Mouse (Mus musculus): ENCODE results near the gene Lrrc28. TPM values are rescaled to one million over a fixed set of nuclear protein-coding genes. Genes with fewer than 3 reads are reported as not detected.
"Not testable (repeated sequence)": the region's sequence is repeated elsewhere in the genome, so short reads cannot be mapped to it uniquely, and the experiment has no call there.

Gene Lrrc28
- polyA plus RNA-seq, 1 experiment: 41.8 TPM

- Histone ChIP-seq H3K27me3 (replicated peaks; ENCODE audit: control insufficient read depth, insufficient read depth, low read length) (no peaks in the 10 kb centered on the region), H3K4me3 (ENCODE audit: insufficient read depth, low read depth, low read length) (no peak overlapping the region), H3K27ac (ENCODE audit: insufficient read depth, low read depth, low read length) (no peak overlapping the region), H3K4me1 (ENCODE audit: control insufficient read depth, insufficient read depth, low read length) (no peaks in the 10 kb centered on the region; the same call in 1 of the 2 replicates), H3K36me3 (ENCODE audit: control insufficient read depth, insufficient read depth, low read length) (no peaks in the 10 kb centered on the region)
- DNase-seq: no peak
- 93% methylated on average over 6 of the region's 6 CpGs for WGBS
- no peak for TF ChIP-seq CTCF (conservative IDR thresholded peaks at IDR 0.05; ENCODE audit: insufficient read depth, insufficient read length, low read depth, low read length)
- TF ChIP-seq POLR2A (IDR thresholded peaks at IDR 0.05; ENCODE audit: low read depth, low read length): no peak
Measured at GRCm38 (mm10) chr7:67529381-67529780, 115.7 kb downstream of the Lrrc28 start.

DNA sequence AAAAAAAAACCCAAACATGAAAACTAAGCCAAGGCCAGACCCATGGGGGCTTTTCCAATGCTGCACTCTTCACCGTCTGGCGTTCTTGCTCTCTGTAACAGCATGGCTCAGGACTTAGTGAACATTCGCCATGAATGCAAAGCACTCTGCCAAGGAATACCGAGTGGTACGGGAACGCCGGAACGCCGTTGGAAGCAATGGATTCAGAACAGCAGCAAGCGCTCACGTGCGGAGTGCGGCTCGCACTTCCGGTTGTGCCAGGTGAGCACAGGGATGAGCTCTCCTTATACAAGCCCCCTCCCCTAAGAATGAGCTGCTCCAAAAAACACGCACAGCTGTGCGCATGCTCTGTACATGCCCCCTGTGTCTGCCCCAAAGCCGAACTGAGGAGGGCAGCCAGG lies 116.2 kb downstream of the Lrrc28 start:
- WGBS: 95% methylated on average over 18 of the region's 18 CpGs

DNA sequence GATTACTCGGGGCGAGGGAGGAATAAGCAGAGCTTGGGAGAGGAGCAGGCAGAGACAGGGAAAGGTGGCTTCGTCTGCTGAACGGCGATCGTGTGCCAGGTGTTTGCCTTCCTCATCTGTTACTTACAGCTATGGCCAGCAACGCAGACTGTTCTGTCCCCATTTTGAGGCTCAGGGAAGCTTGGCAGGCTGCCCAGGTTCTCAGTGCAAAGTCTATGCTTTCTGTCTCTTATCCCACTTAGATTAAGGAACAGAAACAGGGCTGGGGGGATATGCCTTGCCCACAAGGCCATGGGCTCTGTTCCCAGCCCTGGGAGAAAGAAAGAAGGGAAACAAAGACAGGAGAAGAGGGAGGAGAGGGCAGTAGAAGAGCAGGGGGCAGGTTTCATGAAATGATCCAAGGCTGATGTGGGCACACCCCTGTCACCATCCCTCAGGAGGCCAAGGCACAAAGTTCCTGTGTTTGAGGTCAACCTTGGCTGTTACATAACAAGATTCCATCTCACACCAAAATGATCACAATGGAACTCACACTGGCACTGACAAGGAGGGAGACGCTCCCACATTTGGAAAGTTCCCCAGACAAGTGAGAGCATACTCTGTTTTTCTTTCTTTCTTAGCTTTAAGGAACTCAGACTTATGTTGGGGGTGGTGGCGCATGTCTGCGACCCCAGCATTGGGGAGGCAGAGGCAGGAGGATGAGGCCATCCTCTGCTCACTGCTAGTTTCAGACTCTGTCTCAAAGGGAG lies 116.8 kb downstream of the Lrrc28 start:
- TF ChIP-seq POLR2A (IDR thresholded peaks at IDR 0.05; ENCODE audit: low read depth, low read length): no peak
- TF ChIP-seq CTCF (conservative IDR thresholded peaks at IDR 0.05; ENCODE audit: insufficient read depth, insufficient read length, low read depth, low read length): no peak
- peak; percentile 90 for DNase-seq
- Histone ChIP-seq H3K27ac (ENCODE audit: insufficient read depth, low read depth, low read length) (peak overlapping the region; percentile 42; the same call in 1 of the 2 replicates), H3K36me3 (ENCODE audit: control insufficient read depth, insufficient read depth, low read length) (no peaks in the 10 kb centered on the region), H3K4me1 (ENCODE audit: control insufficient read depth, insufficient read depth, low read length) (no peaks in the 10 kb centered on the region; the same call in 1 of the 2 replicates), H3K4me3 (ENCODE audit: insufficient read depth, low read depth, low read length) (no peak overlapping the region), H3K27me3 (replicated peaks; ENCODE audit: control insufficient read depth, insufficient read depth, low read length) (no peaks in the 10 kb centered on the region)
- WGBS: 53% methylated on average over 10 of the region's 10 CpGs

More for the DNA sequence above, 116.2 kb downstream of the Lrrc28 start:
- no peak for DNase-seq
- Histone ChIP-seq H3K4me1 (ENCODE audit: control insufficient read depth, insufficient read depth, low read length) (no peaks in the 10 kb centered on the region; the same call in 1 of the 2 replicates), H3K27ac (ENCODE audit: insufficient read depth, low read depth, low read length) (no peak overlapping the region), H3K27me3 (replicated peaks; ENCODE audit: control insufficient read depth, insufficient read depth, low read length) (no peaks in the 10 kb centered on the region), H3K4me3 (ENCODE audit: insufficient read depth, low read depth, low read length) (no peak overlapping the region), H3K36me3 (ENCODE audit: control insufficient read depth, insufficient read depth, low read length) (no peaks in the 10 kb centered on the region)
- no peak for TF ChIP-seq POLR2A (IDR thresholded peaks at IDR 0.05; ENCODE audit: low read depth, low read length)
- TF ChIP-seq CTCF (conservative IDR thresholded peaks at IDR 0.05; ENCODE audit: insufficient read depth, insufficient read length, low read depth, low read length): no peak

DNA sequence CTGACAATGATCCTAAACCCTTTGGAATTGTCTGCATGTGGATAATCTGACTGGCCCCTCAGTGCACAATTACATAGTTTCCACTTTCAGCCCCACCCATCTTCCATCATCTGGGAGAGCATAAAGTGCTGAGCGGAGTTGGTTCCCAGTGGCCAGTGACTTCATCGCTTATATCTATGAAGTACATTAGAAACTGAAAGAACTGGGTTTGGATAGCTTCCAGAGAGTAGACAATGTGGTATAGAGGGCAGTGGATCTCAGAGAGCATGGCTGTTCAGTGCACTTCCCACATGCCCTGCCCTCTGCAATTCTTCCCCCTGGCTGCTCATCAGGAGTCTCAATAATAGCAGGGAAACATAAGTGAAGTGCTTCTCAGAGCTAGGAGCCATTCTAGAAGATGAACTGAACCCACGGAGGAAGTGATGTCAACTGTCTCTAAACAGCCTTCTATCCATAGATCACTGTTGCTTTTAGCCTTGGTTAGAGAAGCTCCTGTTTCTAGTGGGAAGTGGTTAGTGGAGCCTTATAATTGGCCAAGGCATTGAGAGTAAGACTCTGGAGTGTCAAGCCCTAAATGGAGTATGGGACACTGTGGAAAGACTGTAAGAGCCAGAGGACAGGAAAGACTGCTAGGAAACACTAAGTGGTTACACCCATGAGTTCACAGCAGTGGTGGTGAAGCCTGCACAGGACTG lies 119.0 kb downstream of the Lrrc28 start:
- DNase-seq: peak; percentile 15
- H3K36me3 ChIP-seq (ENCODE audit: control insufficient read depth, insufficient read depth, low read length): no peaks in the 10 kb centered on the region
- WGBS: 88% methylated on average over 3 of the region's 3 CpGs

GRCm38 (mm10) chr7:67524069-67524468 lies 121.0 kb downstream of the Lrrc28 start:
- not testable (repeated sequence) for H3K27ac ChIP-seq (ENCODE audit: insufficient read depth, low read depth, low read length); H3K36me3 ChIP-seq (ENCODE audit: control insufficient read depth, insufficient read depth, low read length); DNase-seq; H3K27me3 ChIP-seq (replicated peaks; ENCODE audit: control insufficient read depth, insufficient read depth, low read length); H3K4me3 ChIP-seq (ENCODE audit: insufficient read depth, low read depth, low read length); H3K4me1 ChIP-seq (ENCODE audit: control insufficient read depth, insufficient read depth, low read length)
- WGBS: 95% methylated on average over 8 of the region's 8 CpGs

More for the DNA sequence above, 119.0 kb downstream of the Lrrc28 start:
- Histone ChIP-seq H3K27ac (ENCODE audit: insufficient read depth, low read depth, low read length) (no peak overlapping the region), H3K27me3 (replicated peaks; ENCODE audit: control insufficient read depth, insufficient read depth, low read length) (no peaks in the 10 kb centered on the region), H3K4me3 (ENCODE audit: insufficient read depth, low read depth, low read length) (no peak overlapping the region), H3K4me1 (ENCODE audit: control insufficient read depth, insufficient read depth, low read length) (no peaks in the 10 kb centered on the region; the same call in 1 of the 2 replicates)
- TF ChIP-seq POLR2A (IDR thresholded peaks at IDR 0.05; ENCODE audit: low read depth, low read length): no peak

GRCm38 (mm10) chr7:67523400-67523799 lies 121.7 kb downstream of the Lrrc28 start:
- 91% methylated on average over 7 of the region's 7 CpGs for WGBS
- H3K4me3 ChIP-seq (ENCODE audit: insufficient read depth, low read depth, low read length): no peak overlapping the region
- H3K36me3 ChIP-seq (ENCODE audit: control insufficient read depth, insufficient read depth, low read length): no peaks in the 10 kb centered on the region
- no peak overlapping the region for H3K27ac ChIP-seq (ENCODE audit: insufficient read depth, low read depth, low read length)
- H3K4me1 ChIP-seq (ENCODE audit: control insufficient read depth, insufficient read depth, low read length): no peaks in the 10 kb centered on the region; the same call in 1 of the 2 replicates
- no peaks in the 10 kb centered on the region for H3K27me3 ChIP-seq (replicated peaks; ENCODE audit: control insufficient read depth, insufficient read depth, low read length)
- DNase-seq: no peak
- TF ChIP-seq POLR2A (IDR thresholded peaks at IDR 0.05; ENCODE audit: low read depth, low read length) (no peak), CTCF (conservative IDR thresholded peaks at IDR 0.05; ENCODE audit: insufficient read depth, insufficient read length, low read depth, low read length) (no peak)

DNA sequence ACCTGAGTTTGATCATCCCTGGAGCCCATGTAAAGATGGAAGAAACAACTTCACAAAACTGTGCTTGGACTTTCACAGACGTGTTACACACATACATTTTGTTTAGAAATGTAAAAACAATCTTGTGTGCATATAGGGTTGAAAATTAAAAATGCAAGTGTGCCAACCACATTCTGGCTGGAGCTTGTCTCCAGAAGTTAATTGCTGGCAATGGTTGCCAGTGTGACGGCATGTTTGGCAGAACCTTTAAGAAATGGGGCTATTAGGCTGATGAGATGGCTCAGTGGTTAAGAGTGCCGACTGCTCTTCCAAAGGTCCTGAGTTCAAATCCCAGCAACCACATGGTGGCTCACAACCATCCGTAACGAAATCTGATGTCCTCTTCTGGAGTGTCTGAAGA lies 123.3 kb downstream of the Lrrc28 start:
- not testable (repeated sequence) for DNase-seq; H3K4me3 ChIP-seq (ENCODE audit: insufficient read depth, low read depth, low read length); H3K27me3 ChIP-seq (replicated peaks; ENCODE audit: control insufficient read depth, insufficient read depth, low read length); H3K36me3 ChIP-seq (ENCODE audit: control insufficient read depth, insufficient read depth, low read length); H3K27ac ChIP-seq (ENCODE audit: insufficient read depth, low read depth, low read length); H3K4me1 ChIP-seq (ENCODE audit: control insufficient read depth, insufficient read depth, low read length)
- 86% methylated on average over 5 of the region's 5 CpGs for WGBS
